In the genomic region with DNA sequence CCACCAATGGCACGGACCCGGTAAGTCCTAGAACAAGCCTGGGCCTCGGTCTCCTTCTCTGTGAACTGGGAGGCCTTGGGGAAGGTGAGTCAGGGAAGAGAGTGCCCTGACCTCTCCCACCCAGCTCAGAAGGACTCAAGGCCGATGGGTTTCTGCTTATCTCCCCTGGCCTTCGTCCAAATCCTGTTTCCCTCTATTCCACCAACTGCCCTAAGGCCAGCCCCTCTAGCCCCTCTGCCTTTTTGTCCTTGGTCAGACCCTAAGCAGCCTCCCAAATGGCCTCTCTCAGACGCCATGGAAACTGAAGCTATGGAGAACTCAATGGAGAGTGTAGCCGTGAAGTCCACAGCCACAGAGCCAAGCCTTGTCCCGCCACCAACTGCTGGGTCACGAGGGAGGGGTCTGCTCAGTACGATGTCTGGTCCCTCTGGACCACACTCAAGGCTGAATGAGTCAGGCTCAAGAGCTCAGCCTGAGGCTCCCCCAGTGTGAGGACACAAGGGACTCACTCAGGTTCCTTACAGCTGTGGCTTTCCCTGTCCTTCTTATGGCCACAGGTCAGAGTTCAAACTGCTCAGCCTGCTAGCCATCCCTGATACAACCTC, we compare ENCODE assay signal across 40 mouse cellular contexts. TPM values are rescaled to one million over a fixed set of nuclear protein-coding genes. Genes with fewer than 3 reads are reported as not detected.
DNase-seq lines count a peak whose midpoint lies in the region; ATAC-seq lines count a peak whose summit lies in the region.
"Had no signal": no experiment of that assay in that cellular context is flagged by ENCODE, and none has a peak within 500 bp of the region (broad histone marks: within the 10 kb centered on the region; RNA-seq: fewer than 3 reads in every experiment).

No protein-coding gene starts in this region.

- no peak overlapping the region for H3K4me2 ChIP-seq in kidney, embryonic 16.5 days (replicated peaks; ENCODE audit: low read depth, low read length)
- no peak overlapping the region for H3K4me2 ChIP-seq in hindbrain, embryonic 11.5 days (replicated peaks; ENCODE audit: low read depth, low read length)
- H3K4me2 ChIP-seq: embryonic facial prominence, embryonic 12.5 days; heart, embryonic 13.5 days; hindbrain, embryonic 15.5 days; limb, embryonic 15.5 days; liver, embryonic 13.5 days; neural tube, embryonic 12.5 days had no signal

- H3K9me3 ChIP-seq in kidney, embryonic 16.5 days (ENCODE audit: low read length), result no peaks in the 10 kb centered on the region
- H3K9me3 ChIP-seq in hindbrain, embryonic 11.5 days (ENCODE audit: control insufficient read depth, low read length), result no peaks in the 10 kb centered on the region
- H3K9me3 ChIP-seq: embryonic facial prominence, embryonic 12.5 days; forebrain, embryonic 10.5 days; heart, embryonic 13.5 days; hindbrain, embryonic 15.5 days; limb, embryonic 10.5 days; limb, embryonic 15.5 days; liver, embryonic 13.5 days; neural tube, embryonic 12.5 days had no signal

- DNase-seq in kidney, postnatal 4 days, result no peak
- DNase-seq in 416B (ENCODE audit: low read depth), result peak; percentile 14
- peak; percentile 38 for DNase-seq in MN1 (ENCODE audit: low spot score)
- peak; percentile 80 for DNase-seq in adrenal gland, postnatal 14 days
- DNase-seq in lung, postnatal 14 days, result no peak
- no peak for DNase-seq in hindbrain, embryonic 11.5 days (ENCODE audit: low spot score)
- DNase-seq: cerebellum, adult 8-10 months; embryo, embryonic 11 days; gastrocnemius, adult 2 months; heart, adult 2 months; heart, postnatal 10 days; kidney, adult 2 months; liver, embryonic 13.5 days; lung, adult 18-20 months; right cerebral cortex, adult 18-20 months; spleen, adult 18-20 months; thymus, adult 18-20 months; thymus, postnatal 25 days had no signal

- peaks cover 11% of the 10 kb centered on the region for H3K27me3 ChIP-seq in kidney, embryonic 16.5 days (ENCODE audit: insufficient read depth, low read length)
- peaks cover 8% of the 10 kb centered on the region for H3K27me3 ChIP-seq in hindbrain, embryonic 11.5 days (ENCODE audit: control insufficient read depth, insufficient read depth, low read length)
- H3K27me3 ChIP-seq: CH12.LX had no signal

- H3K9ac ChIP-seq in kidney, embryonic 16.5 days (replicated peaks; ENCODE audit: low read length), result 0 out of 2 replicates have a peak overlapping the region, but pooled peaks have one; percentile 29
- no peak overlapping the region for H3K9ac ChIP-seq in hindbrain, embryonic 11.5 days (ENCODE audit: low read depth, low read length)
- H3K9ac ChIP-seq: embryonic facial prominence, embryonic 12.5 days; heart, embryonic 13.5 days; hindbrain, embryonic 15.5 days; limb, embryonic 15.5 days; liver, embryonic 13.5 days; neural tube, embryonic 12.5 days had no signal

- H3K4me1 ChIP-seq in kidney, embryonic 16.5 days (ENCODE audit: insufficient read depth, low read length), result peaks cover 16% of the 10 kb centered on the region; the same call in 1 of the 2 replicates
- H3K4me1 ChIP-seq in hindbrain, embryonic 11.5 days (replicated peaks; ENCODE audit: control insufficient read depth, insufficient read depth, low read length), result peaks cover 12% of the 10 kb centered on the region

- no peaks in the 10 kb centered on the region for H3K36me3 ChIP-seq in kidney, embryonic 16.5 days (ENCODE audit: insufficient read depth, low read length)
- no peaks in the 10 kb centered on the region for H3K36me3 ChIP-seq in hindbrain, embryonic 11.5 days (ENCODE audit: control insufficient read depth, insufficient read depth, low read length)

- no peak for ATAC-seq in kidney, embryonic 16.5 days (ENCODE audit: low FRiP score, low TSS enrichment)
- no peak for ATAC-seq in hindbrain, embryonic 11.5 days (ENCODE audit: low FRiP score)
- ATAC-seq: forebrain, embryonic 16.5 days; inflammation-experienced regulatory T-cells, adult 6 months; lung, postnatal 0 days had no signal

- no peak overlapping the region for H3K27ac ChIP-seq in kidney, embryonic 16.5 days (ENCODE audit: low read length)
- no peak overlapping the region for H3K27ac ChIP-seq in hindbrain, embryonic 11.5 days (ENCODE audit: low read depth, low read length)
- H3K27ac ChIP-seq: embryonic facial prominence, embryonic 12.5 days; forebrain, embryonic 10.5 days; gastrocnemius, adult 2 months; heart, adult 2 months; heart, embryonic 13.5 days; hindbrain, embryonic 15.5 days; kidney, postnatal 0 days; limb, embryonic 10.5 days; limb, embryonic 15.5 days; liver, embryonic 13.5 days; macrophage; neural tube, embryonic 12.5 days had no signal

- 72% methylated on average over 10 of the region's 10 CpGs for WGBS in kidney, embryonic 16.5 days
- WGBS in hindbrain, embryonic 11.5 days, result 75% methylated on average over 10 of the region's 10 CpGs

- no peak overlapping the region for H3K4me3 ChIP-seq in kidney, embryonic 16.5 days (ENCODE audit: low read length)
- no peak overlapping the region for H3K4me3 ChIP-seq in hindbrain, embryonic 11.5 days (ENCODE audit: low read depth, low read length)
- H3K4me3 ChIP-seq: embryonic facial prominence, embryonic 12.5 days; forebrain, embryonic 10.5 days; gastrocnemius, adult 2 months; heart, adult 2 months; heart, embryonic 13.5 days; hindbrain, embryonic 15.5 days; limb, embryonic 10.5 days; limb, embryonic 15.5 days; liver, embryonic 13.5 days; myocyte; neural tube, embryonic 12.5 days had no signal

RNA-seq across cellular contexts. Expression of a gene that starts 3.9 kb away (rescaled TPM):
- 20.0 and 23.6 TPM in 2 replicates for polyA plus RNA-seq in kidney, embryonic 16.5 days (2015; fragmentation: Nextera tagmentation; extraction: Ambion mirVana)
- total RNA-seq in adrenal gland, postnatal 14 days (2021), result 592 and 605 TPM in 2 replicates
- 11.6 and 14.9 TPM in 2 replicates for polyA plus RNA-seq in hindbrain, embryonic 11.5 days (2014; fragmentation: Nextera tagmentation; extraction: Ambion mirVana)

RNA-seq across cellular contexts. Expression of a gene that starts 6.0 kb away (rescaled TPM):
- polyA plus RNA-seq in kidney, embryonic 16.5 days (2015; fragmentation: Nextera tagmentation; extraction: Ambion mirVana), result not detected in 2 replicates
- 0.90 and 0.96 TPM in 2 replicates for total RNA-seq in adrenal gland, postnatal 14 days (2021)
- 0.25 and 0.43 TPM in 2 replicates for polyA plus RNA-seq in hindbrain, embryonic 11.5 days (2014; fragmentation: Nextera tagmentation; extraction: Ambion mirVana)
- total RNA-seq: gastrocnemius, postnatal 4 days; heart, postnatal 10 days; hematopoietic stem cell, adult 5-6 weeks; megakaryocyte-erythroid progenitor cell, adult 5-6 weeks had no signal
- polyA plus RNA-seq: C2C12; forebrain, embryonic 10.5 days; heart, embryonic 13.5 days; inflammation-experienced regulatory T-cells, adult 6 months; kidney, postnatal 0 days; macrophage; myocyte; stomach, embryonic 16.5 days had no signal

RNA-seq across cellular contexts. Expression of a gene that starts 24.5 kb away (rescaled TPM):
- polyA plus RNA-seq in kidney, embryonic 16.5 days (2015; fragmentation: Nextera tagmentation; extraction: Ambion mirVana), result 0.40 and 0.42 TPM in 2 replicates
- 18.4 and 21.2 TPM in 2 replicates for total RNA-seq in adrenal gland, postnatal 14 days (2021)
- 0.40 and 0.52 TPM in 2 replicates for polyA plus RNA-seq in hindbrain, embryonic 11.5 days (2014; fragmentation: Nextera tagmentation; extraction: Ambion mirVana)
- total RNA-seq: megakaryocyte-erythroid progenitor cell, adult 5-6 weeks had no signal

RNA-seq across cellular contexts. Expression of a gene that starts 34.0 kb away (rescaled TPM):
- polyA plus RNA-seq in kidney, embryonic 16.5 days (2015; fragmentation: Nextera tagmentation; extraction: Ambion mirVana), result 0.64 TPM in 1 of 2 replicates, not detected in the other
- total RNA-seq in adrenal gland, postnatal 14 days (2021), result not detected in 2 replicates
- not detected in 2 replicates for polyA plus RNA-seq in hindbrain, embryonic 11.5 days (2014; fragmentation: Nextera tagmentation; extraction: Ambion mirVana)
- total RNA-seq: CH12.LX; gastrocnemius, adult 2 months; gastrocnemius, postnatal 4 days; heart, adult 2 months; heart, postnatal 10 days; hematopoietic stem cell, adult 5-6 weeks; megakaryocyte-erythroid progenitor cell, adult 5-6 weeks had no signal
- polyA plus RNA-seq: C2C12; heart, adult 2 months; heart, embryonic 13.5 days; inflammation-experienced regulatory T-cells, adult 6 months; kidney, adult 2 months; kidney, postnatal 0 days; limb, embryonic 10.5 days; liver, embryonic 13.5 days; lung, postnatal 0 days; macrophage; neural tube, embryonic 12.5 days had no signal

RNA-seq across cellular contexts. Expression of a gene that starts 48.8 kb away (rescaled TPM):
- polyA plus RNA-seq in kidney, embryonic 16.5 days (2015; fragmentation: Nextera tagmentation; extraction: Ambion mirVana), result 0.05 TPM in 1 of 2 replicates, not detected in the other
- total RNA-seq in adrenal gland, postnatal 14 days (2021), result 0.33 and 0.38 TPM in 2 replicates
- 0.05 TPM in 1 of 2 replicates, not detected in the other for polyA plus RNA-seq in hindbrain, embryonic 11.5 days (2014; fragmentation: Nextera tagmentation; extraction: Ambion mirVana)
- total RNA-seq: ES-E14; gastrocnemius, postnatal 4 days; hematopoietic stem cell, adult 5-6 weeks; megakaryocyte-erythroid progenitor cell, adult 5-6 weeks; midbrain, postnatal 0 days had no signal
- polyA plus RNA-seq: forebrain, embryonic 10.5 days; inflammation-experienced regulatory T-cells, adult 6 months; kidney, postnatal 0 days; limb, embryonic 10.5 days; lung, postnatal 0 days; macrophage had no signal

Comparison
In these comparisons a context has a peak if more than half of its experiments do, and no peak if none do; other contexts are left out.
1. DNase-seq: peak in 416B (single experiment), MN1 (single experiment) and adrenal gland, postnatal 14 days (single experiment); none in kidney, postnatal 4 days (0 of 2), lung, postnatal 14 days (single experiment) and hindbrain, embryonic 11.5 days (single experiment).